Mouse (Mus musculus) G1E (cell line): ENCODE data around the gene Fancc.

Experiments used
- CTCF ChIP-seq: IDR thresholded peaks from 2 replicates; pipeline ENCODE4 v1.5.1; 2012; ENCODE audit warnings: low read depth, low read length, inconsistent platforms, mixed read lengths
- GATA1 ChIP-seq: IDR thresholded peaks from 2 replicates; pipeline ENCODE4 v1.6.1; 2012; ENCODE audit warnings: borderline replicate concordance, low read length, inconsistent platforms, mixed read lengths
- POLR2AphosphoS5 ChIP-seq: IDR thresholded peaks from 2 replicates; pipeline ENCODE4 v1.6.1; 2012; ENCODE audit warnings: low read depth, low read length, inconsistent platforms; ENCODE audit not compliant: insufficient replicate concordance
- TAL1 ChIP-seq: conservative IDR thresholded peaks from 2 replicates; pipeline ENCODE4 v1.6.1; 2012; ENCODE audit warnings: low read depth, low read length, inconsistent platforms, mixed read lengths

GRCm38 (mm10) chr13:63324311-63324710 is 172.8 kb downstream of the Fancc start:
- no peak for TF ChIP-seq CTCF
- no peak for TF ChIP-seq GATA1
- no peak for TF ChIP-seq TAL1
- no peak for TF ChIP-seq POLR2AphosphoS5
